Mouse (Mus musculus) cerebellum, adult 2 months (tissue): Measurements from ENCODE around the gene Gm3336.

Source experiments
- CTCF ChIP-seq: fragments of 200-500 bp; IDR thresholded peaks from 2 replicates; pipeline ENCODE4 v1.5.1; 2011; ENCODE audit warnings: low read depth, mild to moderate bottlenecking, control low read depth, low read length, moderate library complexity, borderline replicate concordance; ENCODE audit not compliant: insufficient read depth
- POLR2A ChIP-seq: fragments of 200-500 bp; IDR thresholded peaks from 2 replicates; pipeline ENCODE4 v1.6.1; 2011; ENCODE audit warnings: low read length, control low read depth, borderline replicate concordance; ENCODE audit not compliant: insufficient read depth

DNA sequence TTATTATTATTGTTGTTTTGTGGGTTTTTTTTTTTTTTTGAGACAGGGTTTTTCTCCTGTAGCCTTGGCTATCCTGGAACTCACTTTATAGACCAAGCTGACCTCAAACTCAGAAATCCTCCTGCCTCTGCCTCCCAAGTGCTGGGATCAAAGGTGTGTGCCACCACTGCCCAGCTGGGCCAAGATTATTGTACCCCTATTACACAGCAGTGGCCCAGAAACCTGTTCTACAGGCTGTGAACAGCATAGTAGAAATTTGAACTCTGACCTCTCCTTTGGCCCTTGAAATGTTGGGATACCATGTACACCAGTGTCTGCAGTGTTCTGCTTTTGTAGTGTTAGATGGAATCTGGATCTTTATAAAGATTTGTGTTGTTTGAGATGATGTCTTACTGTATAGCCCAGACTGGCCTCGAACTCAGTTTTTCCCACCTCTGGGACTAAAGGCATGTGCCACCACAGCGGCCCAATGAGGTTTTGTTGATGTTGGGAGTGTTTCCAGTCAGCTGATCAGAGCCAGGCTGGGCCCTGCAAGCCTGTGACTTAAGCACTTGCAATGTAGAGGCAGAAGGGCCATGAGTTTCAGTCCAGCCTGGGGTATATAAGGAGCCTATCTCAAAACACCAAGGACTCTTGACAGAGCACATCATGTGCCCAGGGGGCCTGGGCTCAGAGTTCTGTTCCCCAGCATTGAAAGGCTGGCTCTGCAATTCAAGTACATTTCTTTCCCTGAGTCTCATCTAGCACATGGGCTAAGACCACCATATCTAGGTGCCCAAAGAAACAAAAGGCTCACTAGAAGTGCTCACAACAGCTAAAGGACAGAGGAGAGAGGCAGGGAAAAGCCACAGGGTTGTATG lies 16.1 kb upstream of the Gm3336 start:
- no peak for TF ChIP-seq CTCF
- TF ChIP-seq POLR2A: no peak
